Mouse (Mus musculus) embryo, embryonic 11.5 days (tissue): Measurements from ENCODE around the gene Cd1d1.
"Not testable (repeated sequence)": the region's sequence is repeated elsewhere in the genome, so short reads cannot be mapped to it uniquely, and the experiment has no call there.

Experiments
- DNase-seq: peaks from one replicate; pipeline ENCODE4 v3.0.0-alpha.2; 2012; ENCODE audit warnings: low read depth, low spot score

Gene Cd1d1

GRCm38 (mm10) chr3:86999415-86999740 lies at the start of gene Cd1d1:
TSS of gene Cd1d1 (minus strand) at chr3:86999441.
- no peak for DNase-seq

GRCm38 (mm10) chr3:87047801-87048200 lies 48.6 kb upstream of the Cd1d1 start:
- DNase-seq: no peak

DNA sequence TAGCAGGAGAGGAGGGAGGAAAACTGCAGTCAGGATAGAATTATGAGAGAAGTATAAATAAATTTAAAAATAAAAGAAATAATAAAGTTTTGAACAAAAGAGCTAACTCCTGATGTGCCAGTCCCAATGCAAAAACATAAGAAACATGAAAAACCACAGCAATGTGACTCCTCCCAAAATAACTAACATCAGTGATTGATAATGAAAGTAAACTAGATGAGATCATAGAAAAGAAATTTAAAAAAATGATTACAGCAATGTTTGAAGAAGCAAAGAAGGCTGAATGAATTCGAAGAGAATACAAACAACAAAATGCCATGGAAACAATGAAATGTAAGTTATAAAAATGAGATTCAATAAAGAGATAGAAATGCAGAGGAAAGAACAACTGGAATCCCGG lies 42.5 kb upstream of the Cd1d1 start:
- DNase-seq: no peak

DNA sequence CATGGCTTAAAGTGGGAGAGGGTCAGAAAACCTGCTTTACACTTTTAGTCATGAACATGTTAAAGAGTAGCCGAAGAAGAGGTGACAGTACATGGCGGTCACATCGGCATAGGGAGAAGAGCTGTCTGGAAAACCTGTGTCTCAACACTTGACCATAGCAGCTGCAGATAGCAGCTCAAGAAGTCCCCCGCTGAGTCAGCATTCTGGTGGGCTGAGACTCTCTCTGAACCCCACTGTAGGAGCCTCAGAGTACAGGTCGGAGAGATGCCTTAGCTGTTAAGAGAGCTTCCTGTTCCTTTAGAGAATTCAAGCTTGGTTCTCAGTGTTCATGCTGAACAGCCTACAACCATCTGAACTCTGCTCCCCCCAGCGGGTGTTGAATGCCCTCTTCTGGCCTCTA lies 39.3 kb upstream of the Cd1d1 start:
- DNase-seq: no peak

- no peak for DNase-seq
Measured at GRCm38 (mm10) chr3:87034061-87034460, 34.8 kb upstream of the Cd1d1 start.

GRCm38 (mm10) chr3:87033357-87033756 lies 34.1 kb upstream of the Cd1d1 start:
- peak; percentile 63 for DNase-seq

DNA sequence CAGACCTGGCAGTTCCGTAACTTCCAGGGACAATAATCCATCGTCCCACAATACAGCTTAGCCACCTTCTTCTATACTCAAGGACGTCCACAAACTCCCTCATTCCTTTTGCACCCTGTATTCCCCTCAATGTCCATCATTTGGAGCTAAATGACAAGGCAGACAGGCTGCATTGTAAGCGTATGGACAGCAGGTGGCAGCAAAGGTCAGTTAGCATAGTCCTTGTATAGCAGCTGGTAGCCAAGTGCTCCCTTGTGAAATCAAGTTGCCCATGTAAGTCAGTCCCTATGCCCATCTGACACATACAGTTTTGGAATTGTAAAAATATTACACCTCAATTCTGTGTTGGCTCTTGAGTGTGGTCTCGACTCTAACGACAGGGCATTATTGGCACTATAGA lies 31.6 kb upstream of the Cd1d1 start:
- peak; percentile 63 for DNase-seq

DNA sequence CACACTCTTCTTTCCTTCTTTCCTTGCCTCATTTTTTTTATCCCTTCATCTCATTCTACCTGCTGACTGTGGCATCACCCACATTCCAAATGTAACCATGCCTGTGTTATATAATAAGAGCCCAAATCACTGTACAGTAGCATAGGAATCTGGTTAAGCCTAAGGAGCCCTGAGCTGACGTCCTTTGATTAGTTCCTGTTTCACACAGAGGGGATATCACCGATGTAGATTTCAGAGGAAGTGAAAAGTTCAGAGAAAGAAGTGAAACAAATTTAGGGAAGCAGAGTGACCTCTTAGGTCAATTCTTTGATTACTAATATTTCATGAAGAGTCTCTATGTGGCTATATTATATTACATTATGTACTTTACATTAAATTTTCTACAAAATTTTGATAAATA lies 18.5 kb upstream of the Cd1d1 start:
- DNase-seq: no peak

GRCm38 (mm10) chr3:87017001-87017400 lies 17.8 kb upstream of the Cd1d1 start:
- no peak for DNase-seq

- no peak for DNase-seq
Measured at GRCm38 (mm10) chr3:87015931-87016330, 16.7 kb upstream of the Cd1d1 start.

GRCm38 (mm10) chr3:87012406-87012805 lies 13.2 kb upstream of the Cd1d1 start:
- DNase-seq: not testable (repeated sequence)

DNA sequence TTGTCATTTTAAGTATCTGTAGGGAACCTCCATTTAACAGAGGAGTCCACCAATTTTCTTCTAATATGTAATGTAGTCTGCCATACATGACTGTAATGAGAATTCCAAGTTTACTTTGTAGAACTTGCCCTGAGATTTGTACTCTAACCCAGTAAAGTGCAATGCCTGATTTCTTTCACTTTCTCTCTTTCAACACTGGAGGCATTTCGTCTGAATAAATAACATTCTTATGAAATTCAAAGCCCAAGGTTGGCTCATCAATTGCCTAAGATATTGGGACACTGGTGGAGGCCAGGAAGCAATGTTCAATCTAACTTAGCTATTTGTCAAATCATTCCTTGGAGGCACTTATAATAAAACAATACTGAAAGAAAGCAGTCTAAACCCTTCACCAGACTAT lies 9.0 kb upstream of the Cd1d1 start:
- not testable (repeated sequence) for DNase-seq

- DNase-seq: no peak
Measured at GRCm38 (mm10) chr3:87000676-87001075, 1.4 kb upstream of the Cd1d1 start.

GRCm38 (mm10) chr3:87000051-87000450 lies 810 bp upstream of the Cd1d1 start:
- no peak for DNase-seq

DNA sequence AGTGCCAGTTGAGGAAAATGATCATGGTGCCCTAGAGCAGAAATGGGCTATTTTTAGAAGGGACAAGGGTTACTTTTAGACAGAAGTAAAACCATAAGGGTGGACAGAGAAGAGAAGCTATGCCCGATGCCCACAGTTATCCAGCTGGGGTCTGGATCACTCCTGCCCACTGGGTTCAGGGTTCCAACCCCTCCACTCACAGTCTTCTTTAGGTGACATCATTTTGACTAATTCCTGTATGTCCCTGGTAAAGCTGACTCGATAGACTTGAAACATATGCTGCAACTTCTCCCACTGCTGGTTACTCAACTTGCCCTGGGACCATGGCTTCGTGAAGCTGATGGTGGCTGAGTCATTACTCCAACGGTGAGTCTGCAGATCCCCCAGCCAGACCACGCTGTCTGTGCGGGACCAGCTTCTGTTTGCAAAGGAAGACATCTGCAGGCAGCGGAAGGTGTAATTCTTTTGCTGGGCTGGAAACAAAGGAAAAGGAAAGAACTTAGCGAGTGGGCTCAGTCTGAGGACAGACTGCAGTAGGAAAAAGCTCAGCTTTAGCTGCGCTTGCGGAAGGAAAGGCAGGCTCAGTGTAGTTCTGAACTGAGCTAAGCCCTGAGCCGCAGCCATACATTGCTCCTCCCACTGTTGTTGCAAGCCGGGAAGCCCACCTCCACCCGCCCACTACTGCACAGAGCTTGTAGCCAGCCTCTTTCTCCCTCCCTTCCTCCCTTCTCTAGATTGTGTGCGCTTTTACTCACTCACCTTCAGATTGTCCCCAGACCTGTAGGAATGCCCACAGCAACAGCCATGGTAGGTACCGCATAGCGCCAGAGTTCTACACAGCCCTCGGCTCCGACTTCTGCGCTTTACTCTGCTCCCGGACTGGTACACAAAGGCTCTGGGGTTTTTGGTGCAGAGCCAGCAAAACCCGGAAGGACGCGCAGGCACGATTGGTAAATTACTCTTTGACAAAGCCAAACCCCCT lies 517 bp downstream of the Cd1d1 start:
- peak; percentile 62 for DNase-seq

DNA sequence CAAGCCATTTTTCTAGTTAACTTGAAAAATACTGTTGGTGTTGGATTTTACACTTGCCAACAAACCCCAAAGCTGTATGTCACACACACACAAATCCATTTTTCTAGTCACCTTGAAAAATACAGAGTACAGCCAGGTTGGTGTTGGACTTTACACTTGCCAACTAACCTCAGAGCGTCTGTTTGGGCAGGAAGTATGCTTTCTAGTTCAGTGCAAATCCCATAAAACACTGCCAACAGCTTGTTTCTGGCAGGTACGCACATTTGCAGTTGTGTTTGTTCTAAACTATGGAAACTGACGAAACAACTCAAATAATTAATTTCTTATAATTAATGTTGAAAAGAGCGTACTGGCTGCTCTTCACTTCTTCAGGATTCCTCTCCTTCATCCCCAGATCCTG lies 3.1 kb downstream of the Cd1d1 start:
- no peak for DNase-seq

- DNase-seq: no peak
Measured at GRCm38 (mm10) chr3:86995381-86995780, 3.9 kb downstream of the Cd1d1 start.

DNA sequence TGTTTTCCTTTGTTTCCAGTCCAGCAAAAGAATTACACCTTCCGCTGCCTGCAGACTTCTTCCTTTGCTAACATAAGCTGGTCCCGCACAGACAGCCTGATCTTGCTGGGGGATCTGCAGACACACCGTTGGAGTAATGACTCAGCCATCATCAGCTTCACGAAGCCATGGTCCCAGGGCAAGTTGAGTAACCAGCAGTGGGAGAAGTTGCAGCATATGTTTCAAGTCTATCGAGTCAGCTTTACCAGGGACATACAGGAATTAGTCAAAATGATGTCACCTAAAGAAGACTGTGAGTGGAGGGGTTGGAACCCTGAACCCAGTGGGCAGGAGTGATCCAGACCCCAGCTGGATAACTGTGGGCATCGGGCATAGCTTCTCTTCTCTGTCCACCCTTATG lies 12.3 kb downstream of the Cd1d1 start:
- DNase-seq: not testable (repeated sequence)

GRCm38 (mm10) chr3:86986490-86986889 lies 12.8 kb downstream of the Cd1d1 start:
- no peak for DNase-seq

- no peak for DNase-seq
Measured at GRCm38 (mm10) chr3:86983382-86983781, 15.9 kb downstream of the Cd1d1 start.

- DNase-seq: peak; percentile 69
Measured at GRCm38 (mm10) chr3:86976546-86976945, 22.7 kb downstream of the Cd1d1 start.

DNA sequence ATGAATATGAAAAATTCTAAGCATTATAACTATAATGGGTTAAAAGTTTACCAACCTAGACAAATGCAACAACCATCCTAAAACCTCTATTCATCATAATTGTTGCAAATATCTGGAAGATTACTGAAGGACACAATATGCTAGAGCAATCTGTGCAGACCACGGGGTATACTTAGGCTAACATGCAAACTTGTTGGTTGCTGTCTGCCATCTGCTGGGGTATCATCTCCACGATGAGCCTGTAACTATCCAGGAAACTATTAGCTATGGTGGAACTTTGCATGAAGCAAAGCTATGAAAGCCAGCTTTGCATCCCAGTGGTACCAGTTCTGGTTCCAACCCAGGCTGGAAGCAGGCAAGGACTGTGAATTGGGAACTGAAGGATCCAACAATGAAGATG lies 24.1 kb downstream of the Cd1d1 start:
- DNase-seq: no peak

DNA sequence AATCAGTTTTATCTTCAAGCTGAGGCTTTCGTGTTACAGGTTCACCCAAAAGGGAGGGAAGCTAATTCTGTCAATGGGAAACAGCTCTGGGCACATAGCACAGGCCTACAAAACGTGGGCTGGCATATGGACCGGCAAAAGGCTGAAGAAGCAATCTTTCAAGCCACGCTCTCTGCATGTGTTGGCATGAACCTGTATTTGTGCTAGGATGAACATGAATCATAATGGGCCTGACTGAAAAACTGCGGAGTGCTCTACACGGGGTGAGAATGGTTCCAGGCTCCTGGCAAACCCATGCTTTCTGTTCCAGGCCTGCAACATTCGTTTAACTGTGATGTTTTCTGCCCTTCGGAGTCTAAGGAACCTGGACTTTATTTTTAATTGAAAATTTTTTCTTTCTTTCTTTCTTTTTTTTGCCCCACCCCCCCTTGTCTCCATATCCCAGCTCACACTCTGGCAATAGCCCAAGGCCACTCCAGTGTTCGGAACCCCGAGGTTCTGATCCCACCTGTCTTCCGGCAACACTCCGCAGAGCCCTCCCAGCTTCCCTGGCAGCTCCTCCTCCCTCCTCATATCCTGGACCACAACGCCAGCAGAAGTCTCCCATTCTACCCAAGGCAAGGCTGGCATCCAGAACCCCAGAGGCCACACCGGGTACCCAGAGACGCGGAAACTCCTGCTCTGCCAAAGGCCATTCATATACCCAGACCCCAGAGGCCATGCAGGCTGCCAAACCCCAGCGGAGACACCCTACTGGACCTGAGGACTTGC lies 36.4 kb downstream of the Cd1d1 start:
- no peak for DNase-seq
